Mouse (Mus musculus) small intestine, adult 2 months (tissue): ENCODE data around the gene Iqcd. TPM values are rescaled to one million over a fixed set of nuclear protein-coding genes. Genes with fewer than 3 reads are reported as not detected.

Source experiments
- H3K27ac ChIP-seq: fragments of 200-500 bp; 2 replicates; pipeline ENCODE4 v1.5.1; 2012; ENCODE audit warnings: low read depth, low read length, control low read depth, inconsistent platforms; ENCODE audit not compliant: insufficient read depth
- H3K27me3 ChIP-seq: fragments of 200-500 bp; 2 replicates; pipeline ENCODE4 v1.6.1; 2012; ENCODE audit warnings: mild to moderate bottlenecking, moderate library complexity, low read length, inconsistent platforms; ENCODE audit not compliant: control insufficient read depth, insufficient read depth
- H3K36me3 ChIP-seq: fragments of 200-500 bp; 2 replicates; pipeline ENCODE4 v1.6.1; 2012; ENCODE audit warnings: mild to moderate bottlenecking, low read length, control low read depth, inconsistent platforms; ENCODE audit not compliant: control insufficient read depth, insufficient read depth
- H3K4me1 ChIP-seq: fragments of 200-500 bp; 2 replicates; pipeline ENCODE4 v1.6.1; 2012; ENCODE audit warnings: low read length, inconsistent platforms, mixed read lengths; ENCODE audit not compliant: control insufficient read depth, insufficient read depth, insufficient read length
- H3K4me3 ChIP-seq: fragments of 200-500 bp; 2 replicates; pipeline ENCODE4 v1.5.1; 2012; ENCODE audit warnings: low read depth, mild to moderate bottlenecking, control low read depth, inconsistent platforms, low read length, moderate library complexity
- CTCF ChIP-seq: fragments of 200-500 bp; IDR thresholded peaks from 2 replicates; pipeline ENCODE4 v1.5.1; 2012; ENCODE audit warnings: low read depth, mild to moderate bottlenecking, control low read depth, inconsistent platforms, low read length, moderate library complexity, mixed read lengths; ENCODE audit not compliant: insufficient replicate concordance, insufficient read length; ENCODE audit errors: extremely low read depth
- POLR2A ChIP-seq: fragments of 200-500 bp; IDR thresholded peaks from 2 replicates; pipeline ENCODE4 v1.6.1; 2012; ENCODE audit warnings: low read depth, mild to moderate bottlenecking, control low read depth, inconsistent platforms, low read length, moderate library complexity
- WGBS: fragments of 180-500 bp; shearing (Covaris S2); methylation state at CpG from one replicate; pipeline ENCODE4 v1.1.7; 2018; 5-methylcytosine and 5-hydroxymethylcytosine counted together
- polyA plus RNA-seq: library from polyadenylated mRNA; depleted of rRNA; stranded (reverse); fragments of >200 nt; gene quantifications from 2 replicates; pipeline ENCODE4 v1.2.3, GENCODE M21; 2012

The Iqcd gene
- polyA plus RNA-seq, 1 experiment, result 0.25 TPM

- Histone ChIP-seq H3K4me3 (no peak overlapping the region), H3K27ac (peak overlapping the region; percentile 51)
Measured at GRCm38 (mm10) chr5:120567253-120567701, 21.5 kb upstream of the Iqcd start.

GRCm38 (mm10) chr5:120567761-120568211 is 21.0 kb upstream of the Iqcd start:
- H3K27ac ChIP-seq, result peak overlapping the region; percentile 9; the same call in 1 of the 2 replicates
- 86% methylated on average over 14 of the region's 14 CpGs for WGBS

More at GRCm38 (mm10) chr5:120567253-120567701, 21.5 kb upstream of the Iqcd start:
- H3K36me3 ChIP-seq, result no peaks in the 10 kb centered on the region
- no peaks in the 10 kb centered on the region for H3K27me3 ChIP-seq
- peaks cover 52% of the 10 kb centered on the region for H3K4me1 ChIP-seq
- 59% methylated on average over 21 of the region's 21 CpGs for WGBS
- TF ChIP-seq CTCF, result no peak
- peak; percentile 21; the same call in 1 of the 2 replicates for TF ChIP-seq POLR2A

GRCm38 (mm10) chr5:120568336-120568768 is 20.5 kb upstream of the Iqcd start:
- 71% methylated on average over 9 of the region's 9 CpGs for WGBS
- Histone ChIP-seq H3K4me1 (peaks cover 47% of the 10 kb centered on the region), H3K27ac (no peak overlapping the region), H3K4me3 (no peak overlapping the region), H3K36me3 (no peaks in the 10 kb centered on the region; the same call in 1 of the 2 replicates), H3K27me3 (no peaks in the 10 kb centered on the region)
- TF ChIP-seq CTCF (no peak), POLR2A (no peak)

More at GRCm38 (mm10) chr5:120567761-120568211, 21.0 kb upstream of the Iqcd start:
- Histone ChIP-seq H3K27me3 (no peaks in the 10 kb centered on the region), H3K36me3 (no peaks in the 10 kb centered on the region; the same call in 1 of the 2 replicates), H3K4me1 (peaks cover 51% of the 10 kb centered on the region), H3K4me3 (no peak overlapping the region)
- TF ChIP-seq POLR2A, result no peak
- TF ChIP-seq CTCF, result no peak

- H3K27me3 ChIP-seq, result no peaks in the 10 kb centered on the region
- WGBS, result 70% methylated on average over 4 of the region's 4 CpGs
- TF ChIP-seq CTCF, result no peak
- TF ChIP-seq POLR2A, result no peak
- H3K4me3 ChIP-seq, result no peak overlapping the region
- H3K4me1 ChIP-seq, result peaks cover 42% of the 10 kb centered on the region
- no peak overlapping the region for H3K27ac ChIP-seq
- no peaks in the 10 kb centered on the region; the same call in 1 of the 2 replicates for H3K36me3 ChIP-seq
Measured at GRCm38 (mm10) chr5:120568964-120569363, 19.9 kb upstream of the Iqcd start.

- no peaks in the 10 kb centered on the region for H3K27me3 ChIP-seq
- no peaks in the 10 kb centered on the region; the same call in 1 of the 2 replicates for H3K36me3 ChIP-seq
- peaks cover 40% of the 10 kb centered on the region for H3K4me1 ChIP-seq
- no peak overlapping the region for H3K4me3 ChIP-seq
- TF ChIP-seq POLR2A (no peak), CTCF (no peak)
- WGBS, result 86% methylated on average over 3 of the region's 3 CpGs
- no peak overlapping the region for H3K27ac ChIP-seq
Measured at GRCm38 (mm10) chr5:120569791-120570190, 19.0 kb upstream of the Iqcd start.

GRCm38 (mm10) chr5:120570289-120570897 is 18.4 kb upstream of the Iqcd start:
- peaks cover 1% of the 10 kb centered on the region; the same call in 1 of the 2 replicates for H3K36me3 ChIP-seq
- no peak overlapping the region for H3K4me3 ChIP-seq
- H3K4me1 ChIP-seq, result peaks cover 39% of the 10 kb centered on the region
- WGBS, result 66% methylated on average over 11 of the region's 11 CpGs
- peak overlapping the region; percentile 61 for H3K27ac ChIP-seq
- no peaks in the 10 kb centered on the region for H3K27me3 ChIP-seq
- TF ChIP-seq POLR2A, result no peak

GRCm38 (mm10) chr5:120571056-120571740 is 17.6 kb upstream of the Iqcd start:
- Histone ChIP-seq H3K4me1 (peaks cover 32% of the 10 kb centered on the region), H3K36me3 (peaks cover 1% of the 10 kb centered on the region; the same call in 1 of the 2 replicates), H3K27ac (peak overlapping the region; percentile 19), H3K27me3 (no peaks in the 10 kb centered on the region), H3K4me3 (no peak overlapping the region)
- WGBS, result 79% methylated on average over 14 of the region's 14 CpGs
- TF ChIP-seq POLR2A (no peak), CTCF (no peak)
